Mouse (Mus musculus) gonadal fat pad, adult 2 months (tissue): Measurements from ENCODE around the gene Thrb. TPM values are rescaled to one million over a fixed set of nuclear protein-coding genes. Genes with fewer than 3 reads are reported as not detected.

Experiments used
- DNase-seq: peaks from one replicate; pipeline ENCODE4 v3.0.0-alpha.2; 2012; ENCODE audit warnings: low read depth
- polyA plus RNA-seq: library from polyadenylated mRNA; depleted of rRNA; stranded (reverse); fragments of >200 nt; gene quantifications from 2 replicates; pipeline ENCODE4 v1.2.3, GENCODE M21; 2012

The Thrb gene
- polyA plus RNA-seq, 1 experiment = 5.5 TPM

DNA sequence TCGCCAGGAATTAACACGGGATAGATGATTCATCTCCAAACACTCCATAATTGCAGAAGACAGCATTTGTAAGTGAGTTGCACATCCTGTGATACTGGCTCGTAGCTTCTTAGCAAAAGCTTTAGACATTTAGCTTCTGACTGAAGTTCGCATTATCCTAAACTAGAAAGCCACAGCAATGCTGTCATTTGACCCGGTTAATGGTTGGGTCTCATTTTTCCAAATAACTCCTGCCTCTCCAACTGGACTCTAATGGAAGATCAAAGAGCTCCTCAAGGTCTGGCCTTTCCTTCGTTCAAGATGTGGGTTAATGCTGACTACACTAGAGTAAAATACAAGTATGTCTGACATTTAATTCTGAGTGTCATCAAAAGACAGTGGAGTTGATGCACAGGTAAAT lies 208.3 kb downstream of the Thrb start:
- no peak for DNase-seq

DNA sequence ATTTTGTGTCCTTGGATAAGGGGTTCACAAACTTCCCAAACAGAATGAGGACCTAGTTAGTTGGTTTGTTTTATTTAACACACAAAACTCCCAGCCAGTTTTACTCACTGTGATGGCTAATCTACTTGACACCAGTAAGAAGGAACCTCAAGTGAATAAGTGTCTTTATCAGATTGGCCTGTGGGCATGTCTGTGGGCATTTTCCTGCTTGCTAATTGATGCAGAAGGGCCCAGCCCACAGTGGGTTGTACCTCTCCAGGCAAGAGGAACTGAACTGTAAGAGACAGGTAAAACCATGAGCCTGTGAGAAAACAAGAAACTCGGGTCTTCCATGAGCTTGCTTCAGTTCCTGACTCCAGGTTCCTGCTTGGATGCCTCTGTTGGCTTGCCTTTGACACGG lies 215.9 kb downstream of the Thrb start:
- no peak for DNase-seq

DNA sequence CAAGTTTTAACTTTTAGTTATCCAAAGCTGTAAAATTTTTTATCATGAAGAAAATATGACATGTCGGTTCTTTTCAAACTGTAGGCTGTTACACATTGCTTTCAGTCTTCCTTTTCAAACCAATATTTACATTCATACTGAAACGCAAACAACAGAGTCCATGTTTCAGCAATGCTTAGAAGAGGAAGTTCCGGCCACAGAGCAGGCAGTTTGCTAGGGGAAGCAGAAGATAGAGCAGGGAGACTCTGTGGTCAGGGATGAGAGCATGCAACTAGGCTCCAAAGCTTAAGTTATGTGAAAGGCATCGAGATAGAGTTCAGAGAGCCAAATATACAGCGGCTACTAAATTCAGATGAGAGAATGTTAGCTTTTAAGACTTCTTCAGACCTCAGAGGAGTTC lies 219.4 kb downstream of the Thrb start:
- no peak for DNase-seq

DNA sequence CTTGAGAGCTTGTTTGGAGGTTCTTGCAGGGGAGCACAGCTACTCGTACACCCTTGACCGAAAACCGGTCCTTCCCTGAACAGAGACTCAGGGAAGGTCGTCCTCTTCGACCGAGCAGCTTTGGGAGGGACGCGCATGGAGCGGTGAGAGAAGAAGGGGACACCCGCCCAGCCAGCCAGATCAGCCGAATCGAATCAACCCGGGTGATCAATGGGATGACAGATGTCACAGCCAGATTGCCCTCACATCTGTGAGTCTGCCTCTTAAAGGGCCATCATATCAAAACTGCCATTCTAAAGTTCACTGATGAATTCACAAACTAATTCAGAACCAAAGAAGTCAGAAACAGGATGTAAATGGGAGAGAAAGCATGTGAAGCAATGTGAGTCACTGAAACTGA lies 224.8 kb downstream of the Thrb start:
- no peak for DNase-seq

DNA sequence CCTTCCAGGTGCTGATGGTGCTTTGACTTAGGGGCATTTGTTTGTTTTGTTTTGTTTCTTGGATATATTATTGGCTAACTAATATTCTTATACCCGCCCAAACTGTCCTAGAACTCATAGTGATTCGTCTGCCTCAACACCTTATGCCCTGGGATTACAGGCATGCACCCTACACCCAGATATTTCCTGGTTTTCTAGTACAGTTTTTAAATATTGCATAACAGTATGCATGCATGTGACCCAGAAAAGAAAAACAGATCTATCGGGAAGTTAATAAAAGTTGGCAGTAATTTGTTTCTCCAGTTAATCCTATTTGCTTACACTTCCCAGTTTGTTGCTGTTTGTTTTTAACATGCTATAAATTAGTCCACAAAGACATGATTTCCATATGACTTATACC lies 225.3 kb downstream of the Thrb start:
- DNase-seq = no peak

DNA sequence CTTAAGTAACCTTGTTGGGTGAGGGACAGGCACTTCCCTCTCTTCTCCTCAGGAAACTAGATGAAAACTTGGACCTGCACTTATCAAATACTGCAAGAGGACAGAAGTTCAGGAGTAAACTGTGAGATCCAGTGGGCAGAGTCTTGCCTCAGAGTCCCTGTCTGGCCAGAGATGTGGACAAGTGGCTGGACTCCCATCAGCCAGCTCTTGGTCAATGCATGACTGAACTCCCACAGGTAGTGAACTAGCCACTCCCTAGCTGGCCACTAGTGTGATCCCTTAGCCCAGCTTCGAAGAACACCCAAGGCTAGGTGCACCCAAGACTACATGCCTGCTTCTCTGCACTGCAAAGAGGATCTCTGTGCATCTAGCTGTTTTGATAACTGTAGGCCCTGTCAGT lies 234.7 kb downstream of the Thrb start:
- DNase-seq = no peak

DNA sequence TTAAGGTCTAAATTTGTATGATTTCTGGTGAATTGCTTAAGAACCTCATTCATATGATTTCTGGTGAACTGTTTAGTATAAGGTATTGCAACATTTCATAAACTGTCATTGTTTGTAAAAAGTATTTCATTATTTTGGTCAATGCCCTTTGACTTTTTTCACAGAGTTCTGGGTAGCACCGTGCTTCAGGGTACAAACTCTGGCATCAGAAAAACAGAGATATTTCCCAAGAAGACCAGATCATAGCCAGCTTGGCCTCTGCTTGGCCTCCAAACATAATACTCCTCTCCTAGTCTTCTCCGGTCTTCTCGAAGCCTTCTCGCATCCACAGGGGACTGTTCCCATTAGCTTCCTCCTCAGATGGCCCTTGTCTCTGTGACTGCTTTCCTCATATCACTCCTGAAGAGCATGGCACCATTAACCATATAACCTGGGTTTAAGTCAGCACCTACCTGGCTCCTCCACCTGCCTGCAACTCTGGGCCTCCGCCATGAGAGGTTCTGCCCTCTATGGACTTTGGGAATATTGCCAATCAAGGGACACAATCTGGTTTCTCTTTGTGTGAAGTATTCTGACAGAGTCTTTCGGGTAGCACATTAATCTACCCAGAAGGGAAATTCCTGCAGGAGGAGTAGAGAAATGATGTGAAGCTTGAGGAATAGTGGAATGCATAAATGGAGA lies 239.8 kb downstream of the Thrb start:
- DNase-seq = no peak

DNA sequence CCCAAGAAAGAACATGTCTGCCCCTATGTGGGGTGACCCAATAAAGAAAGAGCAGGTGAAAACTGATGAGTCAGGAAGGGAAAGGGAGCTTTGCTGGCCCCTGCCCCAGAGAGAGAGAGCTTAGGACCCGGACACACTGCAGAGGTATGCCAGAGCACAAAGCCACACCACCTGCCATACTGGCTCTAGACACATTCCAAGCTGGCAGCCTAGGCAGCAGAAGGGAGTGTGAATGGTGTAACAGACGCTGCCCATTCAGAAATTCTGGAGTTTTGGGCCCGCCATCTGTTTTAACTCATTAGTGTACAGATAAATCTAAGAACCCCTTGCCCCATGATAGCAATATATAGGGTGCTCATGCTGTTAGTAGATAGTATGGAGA lies 240.3 kb downstream of the Thrb start:
- no peak for DNase-seq

DNA sequence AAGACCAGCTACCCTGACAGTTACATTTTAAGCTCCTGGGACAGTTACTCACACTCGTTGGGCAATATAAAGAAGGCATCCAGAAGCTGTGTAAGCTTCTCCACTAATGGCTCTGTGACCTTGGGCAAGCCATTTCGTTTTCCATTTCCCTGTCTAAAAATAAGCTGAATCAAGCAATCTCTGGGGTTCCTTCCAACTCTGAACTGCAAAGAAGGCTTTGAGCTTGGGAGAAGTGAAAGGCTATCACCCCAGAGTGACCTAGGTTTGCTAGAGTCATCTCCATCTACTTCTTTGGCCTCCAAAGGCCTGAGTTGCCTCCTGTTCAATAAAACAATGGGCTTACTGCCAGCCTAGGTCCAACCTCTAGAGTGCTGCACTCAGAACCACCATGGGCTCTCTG lies 242.4 kb downstream of the Thrb start:
- DNase-seq = no peak

DNA sequence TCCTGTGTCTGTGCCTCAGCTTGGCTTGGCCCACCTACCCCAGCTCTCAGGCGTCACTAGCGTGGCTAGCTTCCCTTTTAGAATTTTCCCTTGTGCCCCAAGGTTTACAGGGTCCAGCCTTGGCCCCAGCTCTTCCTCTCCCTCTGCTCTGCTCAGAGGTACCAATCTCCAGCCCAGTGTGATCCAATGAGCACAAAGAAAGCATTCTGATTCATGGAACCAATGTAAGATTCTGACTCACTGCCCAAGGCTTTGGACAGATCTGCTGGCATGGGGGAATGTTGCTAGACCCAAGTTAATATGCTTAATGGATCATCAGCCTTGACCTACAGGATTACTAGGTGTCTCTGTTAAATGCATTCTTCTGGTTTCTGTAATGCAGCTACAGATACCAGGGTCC lies 243.1 kb downstream of the Thrb start:
- DNase-seq = no peak

DNA sequence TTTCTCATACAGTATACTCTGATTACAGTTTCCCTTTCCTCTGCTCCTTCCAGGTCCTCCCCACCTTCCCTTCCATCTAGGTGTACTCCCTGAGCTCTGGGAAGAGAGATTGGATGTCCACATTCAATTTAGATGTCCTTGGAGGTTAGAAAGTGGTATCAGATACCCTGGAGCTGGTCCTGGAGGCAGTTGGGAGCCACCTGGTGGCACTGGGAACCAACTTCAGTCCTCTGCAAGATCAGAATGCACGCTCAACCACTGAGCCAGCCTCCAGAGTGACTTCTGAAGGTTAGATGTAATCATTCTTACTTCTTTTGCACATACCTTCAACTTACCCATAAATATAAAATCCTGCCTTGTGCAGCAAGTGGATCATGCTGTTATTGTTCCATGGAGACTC lies 244.5 kb downstream of the Thrb start:
- no peak for DNase-seq

DNA sequence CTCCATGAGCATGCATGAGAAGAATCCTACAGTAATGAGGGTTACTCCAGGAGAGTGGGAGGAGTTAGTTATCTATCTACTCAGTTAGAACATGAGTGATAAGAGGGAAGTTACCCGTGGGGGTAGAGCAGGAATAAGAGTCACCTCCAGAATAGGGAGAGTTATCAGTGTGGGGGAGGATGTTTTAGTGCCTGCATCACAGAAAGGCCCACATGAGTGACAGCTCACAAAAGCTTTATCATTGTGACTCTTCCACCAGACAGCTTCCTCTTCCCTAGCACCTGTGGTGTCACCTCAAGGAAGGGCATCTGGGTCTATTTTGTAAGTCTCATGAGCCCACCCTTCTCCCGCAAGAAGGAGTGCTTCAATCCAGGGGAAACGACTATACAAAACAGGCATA lies 245.6 kb downstream of the Thrb start:
- DNase-seq = no peak

DNA sequence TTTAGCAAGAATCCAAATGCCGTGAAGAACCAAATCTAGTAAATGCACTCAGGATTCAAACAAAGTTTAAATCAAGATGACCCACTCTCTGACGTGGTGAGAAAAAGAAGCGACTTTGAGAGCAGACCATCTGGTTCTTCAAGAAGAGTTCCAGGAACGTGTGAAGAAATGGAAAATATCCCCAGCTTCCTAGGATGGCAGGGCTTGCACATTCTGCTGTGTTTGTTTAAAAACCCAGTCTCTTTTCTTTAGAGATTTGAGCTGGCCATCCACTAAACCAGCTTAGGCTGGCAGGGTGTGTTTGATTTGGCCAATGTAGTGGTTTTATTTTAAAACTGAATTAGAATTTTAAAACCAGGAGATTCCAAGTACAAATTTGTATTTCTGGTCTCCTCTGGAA lies 246.9 kb downstream of the Thrb start:
- no peak for DNase-seq

DNA sequence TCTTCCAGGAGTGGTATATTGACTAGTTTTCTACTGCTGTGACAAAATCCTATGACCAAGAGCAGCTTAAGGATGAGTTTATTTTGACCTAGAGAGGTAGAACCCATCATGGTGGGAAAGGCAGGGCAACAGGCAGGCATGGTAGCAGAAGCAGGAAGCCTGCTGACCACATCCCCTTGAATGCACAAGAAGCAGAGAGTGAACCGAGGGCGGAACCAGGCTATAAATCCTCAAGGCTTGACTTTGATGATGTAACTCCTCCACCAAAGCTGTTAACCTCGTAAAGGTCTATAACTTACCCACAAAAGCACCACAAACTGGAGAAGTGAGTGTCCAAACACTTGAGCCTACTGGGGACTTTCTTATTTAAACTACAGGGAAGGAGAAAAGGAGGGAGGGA lies 251.1 kb downstream of the Thrb start:
- DNase-seq = no peak

DNA sequence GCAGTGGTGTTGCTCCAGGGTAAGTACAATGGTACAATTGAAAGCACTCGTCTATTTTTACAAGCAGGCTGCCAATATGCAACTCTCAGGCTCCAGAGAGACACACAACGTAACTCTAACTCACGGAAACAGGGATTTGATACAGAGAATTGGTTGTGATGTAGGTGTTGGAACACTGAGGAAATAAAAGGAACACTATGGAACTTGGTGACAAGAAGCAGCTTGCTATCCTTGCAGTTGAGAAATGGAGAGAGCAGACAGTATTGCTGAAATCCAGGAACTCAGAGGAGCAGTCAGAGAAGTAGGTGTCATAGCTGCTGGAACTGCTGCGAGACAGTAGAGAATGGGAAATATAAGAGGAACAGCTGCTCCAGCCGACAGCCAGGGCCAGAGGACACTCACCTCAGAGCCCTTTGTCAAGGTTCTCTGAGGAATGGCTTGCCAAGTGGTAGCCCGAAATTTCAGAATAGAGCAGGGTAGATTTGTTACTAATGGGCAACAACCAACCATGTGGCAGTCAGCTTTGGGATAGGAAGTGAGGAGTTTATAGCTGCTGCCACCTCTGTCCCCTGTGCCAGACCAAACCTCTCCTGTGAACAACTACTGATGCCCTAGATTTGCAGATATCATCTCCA lies 252.6 kb downstream of the Thrb start:
- DNase-seq = peak; percentile 95

DNA sequence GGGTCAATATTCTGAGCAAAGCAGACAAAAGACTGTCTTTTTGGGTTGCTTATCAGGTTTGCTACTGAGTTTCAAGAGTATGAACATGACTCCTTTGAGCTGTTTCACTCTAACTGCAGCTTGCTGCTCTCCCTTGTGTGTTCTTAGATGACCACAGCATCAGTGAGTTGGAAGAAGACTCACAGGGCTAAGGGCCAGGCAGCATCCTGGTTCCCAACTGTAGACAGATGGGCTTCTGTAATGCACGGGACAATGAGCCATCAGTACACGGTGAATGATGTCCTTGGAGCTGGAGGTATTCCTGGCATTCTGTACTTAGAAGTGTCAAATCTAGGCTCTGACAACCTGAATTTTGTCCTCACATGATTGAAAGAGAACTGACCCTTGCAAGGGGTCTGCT lies 255.5 kb downstream of the Thrb start:
- no peak for DNase-seq

DNA sequence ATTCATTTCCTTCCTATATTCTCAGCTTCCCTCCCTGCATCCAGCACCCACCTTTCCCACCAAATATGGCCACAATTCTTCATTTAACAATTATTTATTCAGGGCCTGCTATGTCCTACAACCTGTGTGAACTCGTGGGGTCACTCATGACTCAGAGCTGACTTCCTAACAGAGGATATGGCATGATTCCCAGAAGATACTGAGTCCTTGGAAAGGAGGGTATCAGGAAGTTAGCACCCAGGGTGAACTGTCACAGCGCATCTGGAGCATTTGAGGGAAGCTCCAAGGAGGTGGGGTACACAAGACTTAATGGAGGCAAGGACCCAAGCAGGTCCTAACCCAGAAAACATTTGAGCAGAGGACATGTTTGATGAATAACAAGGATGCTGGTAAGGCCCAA lies 256.6 kb downstream of the Thrb start:
- DNase-seq = no peak

DNA sequence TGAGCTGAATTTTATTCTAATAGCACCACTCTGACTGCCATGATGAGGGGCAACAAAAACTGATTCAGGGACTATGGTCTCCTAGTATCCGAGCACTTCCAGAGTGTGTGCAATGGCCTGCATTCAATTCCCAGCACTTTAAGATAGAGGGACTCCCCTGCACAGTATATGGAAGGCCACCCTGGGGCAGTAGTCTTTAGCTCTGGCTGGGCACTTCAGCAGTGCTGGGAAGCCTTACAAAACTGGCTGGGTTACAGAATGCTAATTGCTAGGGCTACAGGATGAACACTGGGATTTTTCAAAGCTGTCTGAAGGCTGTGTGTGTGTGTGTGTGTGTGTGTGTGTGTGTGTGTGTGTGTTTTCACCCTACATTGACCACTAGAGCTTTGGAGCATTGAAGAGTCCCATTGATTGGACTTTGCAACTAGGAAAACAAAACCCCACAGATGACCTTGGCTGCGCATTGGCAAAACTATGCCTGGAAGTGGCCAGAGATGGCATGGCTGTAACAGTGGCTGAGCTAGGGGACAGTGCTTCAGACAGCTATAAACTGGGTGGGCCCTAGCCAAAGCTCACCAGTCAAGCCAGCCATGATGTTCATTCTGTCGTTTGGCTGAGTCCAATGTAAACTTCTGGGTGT lies 257.2 kb downstream of the Thrb start:
- DNase-seq = no peak

DNA sequence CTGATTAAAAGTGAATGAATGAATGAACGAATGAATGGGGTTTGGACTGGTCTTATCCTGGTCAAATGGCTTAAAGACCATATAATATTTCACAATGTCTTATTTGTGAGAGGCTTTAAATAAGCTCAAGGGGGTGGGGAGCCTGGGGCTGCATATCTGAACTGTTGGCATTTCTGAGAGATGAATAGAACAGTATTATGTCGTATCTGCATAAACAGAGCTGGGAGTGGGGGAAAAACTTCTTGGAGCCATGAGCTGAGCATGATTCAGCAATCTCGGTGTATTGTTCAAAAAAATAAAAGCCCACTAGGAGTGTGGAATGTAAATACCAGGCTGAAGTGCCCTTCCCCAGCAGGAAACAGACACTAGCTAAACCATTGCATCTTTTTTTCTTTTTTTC lies 257.8 kb downstream of the Thrb start:
- DNase-seq = no peak

DNA sequence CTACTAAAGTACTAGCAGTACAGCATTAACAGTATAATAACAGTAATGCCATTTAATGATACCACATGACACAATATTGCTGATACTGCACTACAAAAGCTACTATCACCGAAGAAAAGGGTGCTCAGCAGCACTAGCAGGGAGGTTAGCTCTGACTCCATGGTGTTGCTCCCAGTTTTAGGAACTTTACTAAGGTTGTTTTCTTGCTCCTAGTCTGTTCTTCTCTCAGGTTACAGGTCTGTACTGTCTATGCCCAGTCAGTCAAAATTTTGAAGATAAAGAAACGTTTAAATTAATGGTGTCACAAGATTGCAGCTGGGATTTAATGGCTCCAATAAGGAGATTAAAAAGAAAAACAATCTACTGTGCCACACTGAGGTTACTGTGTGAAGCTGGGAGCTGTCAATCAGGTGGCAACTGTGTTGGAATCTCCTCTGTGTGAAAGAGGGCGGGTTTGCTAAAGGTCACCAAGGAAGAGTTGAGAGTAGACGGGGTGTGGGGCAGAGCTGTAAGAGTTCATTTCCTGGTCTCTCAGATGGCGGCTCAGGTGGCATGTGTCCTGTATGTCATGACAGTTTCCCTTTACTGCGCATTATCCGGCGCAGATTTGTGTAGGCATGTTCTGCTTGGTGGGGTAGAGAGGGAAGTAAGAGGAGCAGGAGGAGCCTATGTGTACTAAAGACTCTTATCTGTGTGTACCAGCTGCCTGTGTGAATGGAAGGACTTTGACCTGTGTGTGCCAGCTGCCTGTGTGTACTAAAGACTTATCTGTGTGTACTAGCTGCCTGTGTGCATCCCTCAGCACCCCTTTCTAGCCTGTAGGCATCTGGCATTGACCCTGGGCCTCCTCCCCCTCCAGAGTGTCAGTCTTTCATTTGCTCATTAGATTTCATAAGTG lies 263.0 kb downstream of the Thrb start:
- DNase-seq = no peak

DNA sequence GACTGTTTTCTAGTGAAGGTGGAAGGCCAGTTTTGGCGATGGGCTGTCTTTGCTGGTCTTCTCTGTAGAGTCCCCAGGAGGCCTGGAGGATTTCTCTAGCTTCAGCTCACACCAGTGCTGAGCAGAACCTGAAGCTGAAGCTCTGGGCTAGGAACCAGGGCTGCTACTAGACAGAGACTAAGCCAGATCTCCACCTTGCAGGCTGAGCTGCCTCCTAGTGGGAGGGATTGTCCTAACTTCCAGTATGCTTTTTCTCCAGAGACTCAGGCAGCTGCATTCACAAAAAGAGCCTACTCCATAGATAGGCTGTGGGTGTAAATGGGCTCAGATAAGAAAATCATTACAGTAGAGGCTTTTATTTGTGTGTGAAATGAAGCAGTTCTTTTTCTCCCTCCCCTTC lies 267.4 kb downstream of the Thrb start:
- no peak for DNase-seq

DNA sequence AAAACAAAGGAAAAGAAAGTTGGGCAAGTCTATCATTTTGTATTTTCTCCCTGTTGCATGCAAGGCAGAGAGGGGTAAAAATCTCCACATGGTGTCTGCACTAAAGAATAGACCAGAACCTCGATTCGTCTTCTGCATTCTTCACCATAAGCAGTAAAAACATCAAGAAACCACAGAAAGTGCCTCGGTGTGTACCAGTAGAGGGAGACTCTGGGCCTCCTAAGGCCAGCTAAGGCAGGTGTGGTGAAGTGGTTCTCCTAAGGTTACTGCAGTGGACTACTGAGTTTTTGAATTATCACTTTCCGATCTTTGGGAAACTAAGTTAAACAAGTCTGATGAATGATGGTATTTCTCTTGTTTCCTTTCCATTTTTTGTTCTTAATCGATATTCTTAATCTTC lies 269.5 kb downstream of the Thrb start:
- no peak for DNase-seq

DNA sequence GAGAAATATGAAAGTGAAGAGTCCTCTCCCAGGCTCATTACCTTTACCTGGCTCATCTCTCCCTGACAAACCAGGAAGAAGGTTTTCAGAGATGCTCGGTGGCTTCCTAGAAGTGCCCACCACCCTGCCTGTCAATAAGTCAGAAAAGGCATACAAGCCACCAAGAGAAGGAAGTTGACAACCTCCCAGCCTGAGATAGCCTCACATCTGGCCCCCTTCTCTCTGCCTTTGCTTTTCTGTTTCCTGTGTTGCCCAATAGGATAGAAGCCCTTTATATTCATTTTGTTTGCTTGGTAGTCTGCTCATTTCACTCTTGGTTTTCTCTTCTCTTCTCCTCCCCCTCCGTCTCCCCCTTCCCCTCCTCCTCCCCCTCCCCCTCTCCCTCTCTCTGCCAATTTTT lies 273.4 kb downstream of the Thrb start:
- DNase-seq = no peak
